Mouse (Mus musculus) 416B (cell line): ENCODE measurements at regions not wholly inside any gene's neighbourhood (a gene's known extent, or its start where the extent isn't known, plus 50 kb on each side); places are given as distances from the start of the nearest gene placed in this dataset.

Experiments
- DNase-seq: peaks from one replicate; pipeline ENCODE4 v3.0.0; 2011; ENCODE audit warnings: low read depth

DNA sequence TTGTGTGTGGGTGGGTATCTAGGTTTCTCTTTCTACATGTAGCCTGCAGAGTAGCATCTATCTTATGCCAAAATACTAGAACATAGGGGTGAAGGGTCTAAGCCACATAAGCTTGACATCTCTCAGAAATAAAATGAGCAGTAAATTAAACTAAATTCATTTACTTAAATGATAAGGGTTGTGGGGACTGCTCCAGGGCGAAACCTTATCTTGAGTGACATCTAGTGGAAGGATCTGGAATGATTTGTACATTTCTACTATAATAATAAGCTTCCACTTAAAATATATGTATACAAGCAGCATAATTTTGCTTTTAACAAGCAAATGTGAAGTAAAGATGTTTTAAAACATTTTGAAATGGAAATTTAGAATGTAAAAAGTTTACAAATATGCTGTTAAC, 271.4 kb downstream of the Vgll3 start:
- peak; percentile 62 for DNase-seq

DNA sequence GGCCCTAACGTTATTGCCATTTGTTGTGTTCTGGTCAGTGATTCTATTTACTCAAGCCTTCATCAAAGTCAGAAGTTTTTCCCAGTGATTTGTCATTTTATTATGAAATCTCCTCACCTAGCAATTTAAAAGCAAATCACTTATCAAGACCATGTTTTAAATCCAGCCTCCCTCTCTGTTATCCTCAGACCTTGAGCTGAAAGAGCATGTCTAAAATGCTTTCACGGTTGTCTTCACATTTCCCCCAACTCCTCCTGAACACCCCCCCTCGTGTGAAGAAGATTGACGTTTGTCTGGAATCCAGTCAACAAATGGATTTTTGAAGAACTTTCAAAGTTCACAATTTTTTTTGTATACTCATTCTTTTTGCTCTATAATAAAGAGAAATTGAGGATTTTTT, 277.7 kb downstream of the Vgll3 start:
- DNase-seq: no peak

DNA sequence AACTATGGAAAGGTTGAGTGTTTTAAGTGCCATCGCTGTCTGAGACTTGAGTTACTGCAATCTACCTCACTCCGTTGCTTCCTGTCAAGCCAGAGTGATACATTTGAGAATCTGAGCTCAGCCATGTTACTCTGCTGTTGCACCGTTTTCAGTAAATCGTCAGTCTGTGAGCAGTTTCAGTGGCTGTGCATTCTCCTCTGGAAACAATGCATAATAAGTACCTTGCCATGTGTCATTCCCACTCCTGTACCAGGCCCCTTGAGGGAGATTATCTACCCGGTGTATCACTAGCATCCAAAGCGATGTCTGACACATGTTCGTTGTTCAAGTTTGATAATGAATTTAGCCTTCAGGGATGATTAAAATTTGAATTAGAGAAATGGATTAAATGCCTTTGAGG, 280.6 kb downstream of the Vgll3 start:
- DNase-seq: no peak

DNA sequence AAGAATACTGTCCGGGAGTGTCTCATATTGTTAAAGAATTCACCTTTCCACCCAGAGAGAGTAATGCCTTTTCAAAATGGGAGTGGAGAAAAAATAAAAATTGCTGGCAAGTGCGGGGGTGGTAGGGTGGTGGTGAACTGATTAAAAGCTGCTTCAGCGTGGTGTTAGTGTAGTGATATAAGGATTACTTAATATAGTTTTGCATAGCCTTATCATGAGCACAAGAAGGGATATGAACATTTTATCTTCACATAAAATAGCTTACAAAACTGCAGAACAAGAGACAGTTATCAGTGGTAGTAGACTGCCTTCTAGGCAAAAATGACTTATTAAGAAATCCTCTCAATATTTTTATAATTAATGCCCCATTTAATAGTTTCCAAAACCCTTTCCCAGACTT, 302.9 kb downstream of the Vgll3 start:
- no peak for DNase-seq

DNA sequence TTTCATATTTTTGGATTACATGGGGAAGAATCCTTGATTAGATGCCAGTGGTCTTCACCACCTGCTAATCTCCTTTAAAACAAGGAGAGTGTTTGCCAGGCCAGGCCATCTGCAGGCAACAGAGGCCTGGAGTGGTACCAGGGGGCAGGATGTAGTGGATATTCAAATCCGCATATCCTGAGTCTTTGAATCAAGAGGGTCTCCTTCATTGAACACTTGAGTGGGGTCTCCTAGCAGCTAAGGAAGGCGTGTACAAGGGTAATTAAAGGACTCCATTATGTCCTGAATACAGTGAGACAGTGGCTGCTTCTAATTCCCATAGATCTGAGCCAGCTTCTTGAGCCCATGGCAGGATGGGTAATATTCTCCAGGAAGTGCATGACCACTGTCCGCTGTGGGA, 322.7 kb downstream of the Vgll3 start:
- no peak for DNase-seq

DNA sequence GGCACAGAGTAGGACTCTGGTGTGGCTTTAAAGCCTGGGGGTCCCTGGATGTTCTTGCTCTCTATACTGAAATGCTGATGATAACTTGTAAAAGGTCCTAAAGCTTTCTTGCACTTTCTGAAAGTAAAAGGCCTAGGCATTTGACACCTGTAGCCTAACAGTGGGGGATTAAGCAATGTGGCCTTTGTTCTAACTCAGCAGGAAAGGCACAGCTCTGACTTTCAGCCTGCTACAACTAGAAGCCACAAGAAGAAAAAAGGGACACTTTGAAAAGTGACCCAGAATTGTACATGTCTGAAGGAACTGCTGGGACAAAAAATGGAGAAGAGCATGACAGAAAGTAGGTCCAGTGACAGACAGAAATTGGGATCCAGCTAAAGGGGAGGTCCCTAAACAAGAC, 329.7 kb downstream of the Vgll3 start:
- DNase-seq: no peak

DNA sequence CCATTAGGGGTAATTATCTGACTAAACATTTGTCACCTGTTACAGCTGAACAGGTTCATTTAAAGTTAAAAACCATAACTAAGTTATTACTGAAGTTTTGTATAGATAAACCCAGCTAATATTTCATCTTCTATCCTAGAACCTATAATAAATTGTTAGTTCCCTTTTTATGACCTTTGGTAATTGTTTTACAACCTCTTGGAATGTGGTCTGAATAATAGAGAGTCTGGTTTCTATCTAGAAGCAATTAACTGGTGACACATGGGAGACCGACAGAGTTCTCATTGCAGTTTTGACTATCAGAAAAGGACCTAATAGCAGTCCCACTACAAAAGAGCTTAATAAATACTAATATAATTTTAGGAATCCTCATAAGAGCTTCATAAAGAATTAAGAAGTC, 330.2 kb downstream of the Vgll3 start:
- DNase-seq: no peak

DNA sequence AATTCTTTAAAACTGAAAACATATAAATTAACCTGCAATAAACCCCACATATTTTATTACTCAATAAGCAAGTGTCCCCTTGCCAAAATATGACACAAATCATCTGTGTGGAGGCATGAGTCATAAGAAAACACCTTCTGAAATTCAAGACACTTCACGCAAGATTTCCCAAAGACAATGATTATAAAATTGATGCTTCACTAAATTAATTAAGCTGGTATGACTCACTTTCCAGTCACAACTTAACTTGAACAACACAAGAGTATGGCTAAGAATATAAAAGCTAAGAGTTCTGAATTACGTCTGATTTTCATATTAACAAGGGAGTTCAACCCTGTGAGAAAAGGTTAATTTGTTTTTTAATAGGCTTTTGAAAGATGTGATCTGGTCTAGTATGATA, 353.2 kb downstream of the Vgll3 start:
- no peak for DNase-seq

DNA sequence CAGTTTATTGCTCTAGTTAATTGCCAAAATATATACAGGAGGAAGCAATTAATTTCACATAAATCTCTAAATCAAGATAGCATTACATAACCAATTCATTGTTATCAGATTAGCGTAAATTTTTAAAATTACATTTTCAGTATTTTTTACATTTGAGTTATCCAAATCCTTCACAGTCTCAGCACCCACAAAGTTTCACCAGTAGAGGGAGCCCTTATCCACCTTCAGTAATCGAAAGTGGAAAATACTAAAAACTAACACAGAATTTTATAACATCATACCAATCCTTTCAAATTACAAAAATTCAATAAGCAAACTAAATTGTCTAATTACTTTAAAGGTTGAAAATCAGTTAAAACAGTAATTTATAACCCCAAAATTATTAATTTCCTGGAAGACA, 375.7 kb downstream of the Vgll3 start:
- DNase-seq: peak; percentile 55

DNA sequence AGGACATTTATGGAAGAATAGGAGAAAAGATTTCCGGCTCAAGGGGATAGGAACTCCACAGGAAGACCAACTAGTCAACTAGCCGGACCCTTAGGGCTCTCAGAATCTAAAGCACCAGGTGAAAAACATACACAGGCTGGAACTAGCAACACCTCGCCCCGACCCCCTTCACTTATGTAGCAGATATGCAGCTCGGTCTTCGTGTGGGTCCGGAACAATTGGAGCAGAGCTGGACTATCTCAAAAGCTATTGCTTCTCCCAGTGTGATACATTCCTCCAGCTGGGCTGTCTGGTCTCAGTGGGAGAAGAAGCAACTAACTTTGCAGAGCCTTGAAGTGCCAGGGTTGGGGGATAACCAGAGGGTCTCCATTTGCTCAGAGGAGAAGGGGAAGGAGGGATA, 386.3 kb downstream of the Vgll3 start:
- no peak for DNase-seq
